Mouse (Mus musculus) liver, postnatal 0 days (tissue): ENCODE data around the gene Il20.

Experiments
- CTCF ChIP-seq: sonication (generic); IDR thresholded peaks from 2 replicates; pipeline ENCODE4 v1.5.1; 2016; ENCODE audit warnings: antibody characterized with exemption, low read depth
- EP300 ChIP-seq: IDR thresholded peaks from 2 replicates; pipeline ENCODE4 v1.6.1; 2016; ENCODE audit warnings: antibody characterized with exemption, low read depth, mild to moderate bottlenecking

GRCm38 (mm10) chr1:130887354-130887753 is 23.9 kb downstream of the Il20 start, which contains the start of gene Il24:
- TF ChIP-seq CTCF: no peak
- no peak for TF ChIP-seq EP300
